Mouse (Mus musculus) E14TG2a.4 (cell line): Measurements from ENCODE around the gene Exosc10.

Experiments
- CTCF ChIP-seq: conservative IDR thresholded peaks from 2 replicates; pipeline ENCODE4 v1.5.1; 2014; ENCODE audit warnings: low read length
- NANOG ChIP-seq: IDR thresholded peaks from 2 replicates; pipeline ENCODE4 v1.6.1; 2014; ENCODE audit warnings: borderline replicate concordance, low read length, mixed read lengths
- POU5F1 ChIP-seq: IDR thresholded peaks from 2 replicates; pipeline ENCODE4 v1.6.1; 2014; ENCODE audit warnings: low read length, borderline replicate concordance

DNA sequence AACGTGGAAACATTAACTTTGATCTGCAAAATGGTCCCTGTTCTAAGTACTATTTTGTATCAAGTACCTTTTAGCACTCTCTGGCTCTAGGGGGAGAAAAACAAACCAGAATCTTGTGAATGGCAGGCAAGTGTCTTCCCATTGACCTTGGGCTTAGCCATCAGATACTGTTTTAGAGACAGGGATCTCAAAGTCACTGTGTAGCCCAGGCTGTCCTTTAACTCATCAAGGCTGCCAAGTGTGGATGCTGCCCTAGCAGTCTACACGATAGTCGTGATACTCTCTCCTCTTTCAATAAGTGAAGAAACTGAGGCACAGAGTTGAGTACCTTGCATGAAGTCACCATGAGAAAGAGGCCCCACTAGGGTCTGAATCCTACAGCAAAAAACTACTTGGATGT is 69.0 kb downstream of the Exosc10 start:
- no peak for TF ChIP-seq CTCF
- TF ChIP-seq NANOG = no peak
- TF ChIP-seq POU5F1 = no peak
